Mouse (Mus musculus): ENCODE data around the gene Vapa. TPM values are rescaled to one million over a fixed set of nuclear protein-coding genes. Genes with fewer than 3 reads are reported as not detected.

The Vapa gene
- 235 and 243 TPM in 2 replicates for polyA plus RNA-seq (2015; fragmentation: Nextera tagmentation; extraction: Ambion mirVana)

DNA sequence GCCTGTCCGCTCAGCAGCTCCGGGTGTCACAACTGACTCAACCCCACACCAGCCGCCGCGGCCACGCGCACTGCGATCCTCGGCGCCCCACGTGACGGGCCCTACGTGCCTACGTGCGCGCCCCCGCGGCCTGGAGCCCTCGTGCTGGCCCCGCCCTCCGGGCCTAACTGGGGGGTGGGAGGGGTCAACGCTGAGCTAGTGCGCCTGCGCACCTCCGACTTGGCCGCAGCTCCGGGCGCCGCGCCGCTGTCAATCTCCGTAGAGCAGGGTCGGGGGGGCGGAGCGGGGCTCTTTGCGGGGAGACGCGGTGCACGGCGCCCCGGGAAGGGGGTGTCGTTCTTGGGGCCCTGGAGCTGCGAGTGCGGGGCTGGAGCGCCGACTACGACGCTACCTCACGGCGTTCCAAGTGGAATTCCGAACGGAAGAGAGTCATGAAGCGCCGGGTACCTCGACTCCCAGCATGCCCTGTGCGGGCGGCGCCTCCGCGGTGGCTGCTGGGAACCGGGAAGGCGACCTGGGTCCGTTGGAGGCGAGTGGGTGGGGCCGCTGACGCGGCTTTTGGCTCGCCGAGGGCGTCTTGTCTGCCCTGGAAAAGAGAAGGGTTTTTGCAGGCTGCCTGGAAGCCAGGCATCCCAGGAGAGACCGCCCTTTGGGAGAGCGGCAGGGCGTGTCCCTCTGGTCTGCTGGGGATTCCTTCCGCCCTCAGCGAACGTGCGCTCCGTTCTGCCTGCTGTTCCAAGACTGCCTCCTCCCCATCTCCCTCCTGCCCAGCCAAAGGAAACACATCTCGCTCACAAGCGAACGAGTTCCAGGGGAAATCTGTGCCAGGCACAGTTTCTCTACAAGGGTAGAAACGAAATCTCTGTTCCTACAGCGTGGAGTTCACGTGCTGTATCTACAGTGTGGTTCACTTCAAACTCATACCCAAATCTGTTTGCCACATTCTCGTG lies at the start of gene Vapa:
Vapa (minus strand) TSS at position 93 of the 950 bp plus-strand sequence.

DNA sequence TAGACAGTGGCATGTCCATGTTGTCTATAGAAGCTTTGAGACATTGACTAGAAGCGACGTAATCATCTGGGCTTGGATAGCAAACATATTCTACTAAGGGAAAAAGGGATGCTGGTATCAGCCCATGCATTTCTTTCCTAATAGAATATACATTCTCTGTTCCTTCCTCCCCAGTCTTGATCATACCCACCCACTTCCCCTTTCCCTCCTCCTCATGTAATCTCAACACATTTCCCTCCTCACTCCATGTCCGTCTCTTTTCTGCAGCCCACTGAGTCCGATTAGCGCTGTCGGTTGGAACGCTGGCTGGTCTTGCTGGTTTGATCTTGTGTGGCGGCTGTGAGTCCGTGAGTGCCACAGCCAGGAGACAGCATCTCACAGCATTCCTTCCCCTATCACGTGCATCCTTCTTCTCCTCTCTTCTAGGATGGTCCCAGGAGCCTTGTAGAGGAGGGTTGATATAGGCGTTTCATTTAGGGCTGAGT lies 28.4 kb upstream of the Vapa start, which contains the start of gene Txndc2:
Txndc2 (minus strand) TSS at position 435 of the 485 bp plus-strand sequence.

DNA sequence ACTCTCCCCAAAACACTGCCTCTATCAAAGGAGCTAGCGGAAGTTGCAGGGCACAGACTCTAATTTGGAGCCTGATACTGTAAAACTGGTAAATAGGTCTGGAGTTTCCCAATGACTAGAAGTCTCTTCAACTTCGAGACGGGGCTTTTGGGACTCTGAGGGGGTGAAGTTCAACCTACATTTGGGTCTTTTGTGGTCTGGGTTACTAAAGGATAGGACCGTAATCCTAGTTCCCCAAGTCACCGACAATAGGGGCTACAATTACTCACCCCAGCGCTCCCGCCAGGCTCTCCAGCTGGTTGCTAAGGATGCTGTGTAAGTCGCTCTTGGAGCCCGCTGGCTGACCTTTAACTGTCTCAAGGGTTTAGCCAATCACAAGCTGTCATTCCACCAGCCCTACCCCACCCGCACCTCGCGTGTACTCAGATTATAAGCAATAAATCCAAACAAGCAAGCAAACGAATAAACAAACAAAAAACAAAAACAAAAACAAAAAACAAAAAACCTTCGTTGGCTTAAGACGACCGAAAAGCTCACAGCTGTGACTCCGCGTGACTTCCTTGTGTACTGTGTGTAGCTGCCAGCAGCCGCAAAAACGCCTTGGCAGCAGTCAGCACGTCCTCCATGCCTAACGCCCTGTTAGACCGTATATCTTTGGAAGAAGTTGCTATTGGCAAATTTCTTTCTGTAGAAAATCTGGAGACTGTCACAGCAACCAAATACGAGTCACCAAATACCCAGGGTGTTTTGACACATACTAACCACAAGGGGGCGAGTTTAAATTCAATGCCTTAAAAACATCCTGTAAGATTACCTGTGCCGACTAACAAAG lies 72.7 kb downstream of the Vapa start, which contains the start of gene Tmem232:
Tmem232 (minus strand) TSS at position 342 of the 832 bp plus-strand sequence.

Other genes with a start within 250 kb of the Vapa start
- 0.26 and 0.28 TPM in 2 replicates for gene Tmem232, start 72.8 kb downstream of the Vapa start, polyA plus RNA-seq (2015; fragmentation: Nextera tagmentation; extraction: Ambion mirVana)
- gene Txndc2, start 28.6 kb upstream of the Vapa start, polyA plus RNA-seq (2015; fragmentation: Nextera tagmentation; extraction: Ambion mirVana) = 0.07 TPM in 1 of 2 replicates, not detected in the other
- gene Rab31, start 159.2 kb upstream of the Vapa start, polyA plus RNA-seq (2015; fragmentation: Nextera tagmentation; extraction: Ambion mirVana) = 22.6 and 28.5 TPM in 2 replicates
- 15.1 and 16.1 TPM in 2 replicates for gene Ppp4r1, start 169.0 kb upstream of the Vapa start, polyA plus RNA-seq (2015; fragmentation: Nextera tagmentation; extraction: Ambion mirVana)

Measured in skeletal muscle tissue, postnatal 0 days (tissue).